Mouse (Mus musculus) retina, embryonic 14.5 days (tissue): ENCODE measurements around the gene Pld4.

Experiments
- DNase-seq: peaks from one replicate; pipeline ENCODE4 v3.0.0-alpha.2; 2015; ENCODE audit warnings: low spot score

Gene Pld4

DNA sequence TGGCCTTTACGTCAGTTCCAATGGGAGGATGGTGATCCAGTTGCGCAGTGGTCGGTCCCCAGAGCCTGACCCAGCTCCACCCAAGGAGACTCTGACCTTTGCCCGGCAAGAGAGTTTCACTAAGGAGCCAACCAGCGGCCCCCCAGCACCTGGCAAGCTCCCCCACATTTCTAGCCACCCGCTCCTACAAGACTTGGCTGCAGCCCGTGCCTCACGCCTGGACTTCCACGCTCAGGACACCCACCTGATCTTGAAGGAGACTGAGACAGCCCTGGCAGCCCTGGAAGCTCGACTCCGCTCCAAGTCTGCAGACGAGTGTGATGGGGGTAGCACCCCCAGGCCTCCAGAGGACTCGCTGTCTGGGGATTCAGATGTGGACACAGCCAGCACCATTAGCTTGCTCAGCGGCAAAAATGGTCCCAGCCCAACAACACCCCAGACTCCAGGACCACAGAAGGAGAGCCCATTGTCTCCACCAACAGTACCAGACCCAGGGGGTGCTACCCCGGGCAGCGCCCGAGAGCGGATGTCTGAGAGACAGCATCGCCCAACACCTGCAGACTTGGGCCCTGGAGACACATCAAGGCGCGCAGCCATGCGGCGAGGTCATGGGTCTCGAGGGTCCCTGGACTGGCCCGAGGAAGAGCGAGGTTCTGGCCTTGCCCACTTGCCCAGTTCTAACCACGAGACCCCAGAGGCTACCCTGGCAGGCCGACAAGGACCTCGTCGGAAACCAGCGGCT, 22.0 kb upstream of the Pld4 start:
- no peak for DNase-seq

DNA sequence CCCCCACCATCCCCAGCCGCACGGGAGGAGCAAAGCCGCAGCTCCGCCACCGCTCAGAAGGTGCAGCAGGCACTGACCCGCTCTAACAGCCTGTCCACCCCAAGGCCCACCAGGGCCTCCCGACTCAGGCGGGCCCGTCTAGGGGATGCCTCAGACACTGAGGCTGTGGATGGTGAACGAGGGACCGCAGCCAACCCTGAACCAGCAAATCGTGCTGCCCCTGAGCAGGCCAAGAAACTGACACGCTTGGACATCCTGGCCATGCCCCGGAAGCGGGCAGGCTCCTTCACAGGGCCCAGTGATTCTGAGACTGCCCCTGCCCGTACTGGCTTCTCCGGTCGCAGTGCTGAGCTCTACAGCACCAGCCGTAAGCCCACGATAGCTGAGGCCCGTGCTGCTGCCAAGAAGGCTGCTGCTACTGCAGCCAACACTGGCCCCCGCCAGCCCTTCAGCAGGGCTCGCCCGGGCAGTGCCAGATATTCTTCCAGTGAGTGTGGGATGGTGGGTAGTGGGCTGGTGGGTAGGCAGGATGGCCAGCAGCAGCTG, 21.4 kb upstream of the Pld4 start:
- DNase-seq = no peak

GRCm38 (mm10) chr12:112742768-112743167, 17.7 kb upstream of the Pld4 start:
- DNase-seq = no peak

DNA sequence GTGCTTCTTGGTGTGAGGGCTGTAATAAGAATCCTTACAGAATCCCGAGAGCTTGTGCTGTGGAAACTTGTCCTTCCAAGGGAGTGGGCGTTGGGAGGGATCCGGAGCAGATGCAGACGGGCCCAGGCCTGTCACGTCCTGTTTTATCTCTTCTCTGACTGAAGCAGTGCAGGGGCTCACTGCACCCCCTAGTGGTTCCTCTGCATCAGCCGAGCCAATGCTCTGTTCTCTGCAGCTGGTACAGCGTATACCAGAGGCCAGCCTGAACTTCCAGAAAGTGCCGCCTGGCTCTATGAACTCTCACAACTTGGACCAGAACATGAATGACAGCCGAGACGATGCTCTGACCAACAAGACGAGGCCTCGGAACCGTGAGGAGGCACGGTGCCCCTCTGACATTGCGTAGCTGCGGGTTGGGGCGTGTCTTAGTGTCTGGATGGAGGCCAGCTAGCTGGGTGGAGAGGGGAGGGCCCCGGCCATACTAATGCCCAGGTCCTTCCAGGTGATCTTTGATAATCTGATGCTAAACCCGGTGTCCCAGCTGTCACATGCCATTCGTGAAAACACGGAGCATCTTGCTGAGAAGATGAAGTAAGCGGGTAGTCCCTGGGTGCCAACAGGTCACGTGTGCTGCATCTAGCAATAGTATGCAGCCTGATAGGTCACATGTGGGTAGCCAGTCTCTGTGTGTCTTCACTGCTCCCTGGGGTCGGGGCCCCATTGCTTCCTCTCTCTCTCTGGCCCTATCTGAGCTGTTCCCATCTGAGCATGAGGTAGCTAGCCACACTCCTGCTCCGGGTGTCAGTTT, 17.1 kb upstream of the Pld4 start:
- peak; percentile 90 for DNase-seq

- no peak for DNase-seq
These were observed 16.2 kb upstream of the Pld4 start for GRCm38 (mm10) chr12:112744211-112744610.

DNA sequence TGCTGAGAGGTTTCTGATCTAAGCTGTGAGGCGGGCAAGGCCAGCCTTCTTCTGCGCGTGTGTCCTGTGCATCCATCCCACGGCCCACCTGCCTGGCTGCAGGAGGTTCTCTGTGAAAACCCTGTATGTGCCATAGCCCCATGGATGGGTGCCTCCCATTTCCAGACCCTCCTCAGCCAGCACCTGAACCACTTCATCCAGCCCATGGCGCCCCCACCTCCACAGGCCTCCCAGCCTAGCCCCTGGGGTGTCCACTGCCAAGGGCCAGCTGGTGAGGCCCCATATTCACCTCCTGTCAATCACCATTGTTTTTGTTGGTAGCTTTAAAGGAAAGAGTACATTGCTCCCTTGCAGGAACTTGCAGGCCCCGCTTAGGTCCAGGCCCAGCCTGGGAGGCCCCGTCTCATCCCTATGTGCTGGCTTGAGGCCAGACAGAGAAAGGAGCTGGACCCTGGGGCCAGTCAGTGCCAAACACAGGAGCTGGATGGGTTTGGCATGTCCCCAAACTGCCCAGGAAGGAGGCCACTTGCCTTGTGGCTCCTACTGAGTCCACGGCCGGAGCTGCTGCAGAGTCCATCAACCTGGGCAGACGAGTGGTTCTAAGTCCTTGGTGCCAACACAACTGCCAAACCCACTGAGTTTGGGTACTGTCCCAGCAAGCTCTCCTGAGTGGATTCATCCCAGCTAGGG, 15.4 kb upstream of the Pld4 start:
- DNase-seq = no peak

GRCm38 (mm10) chr12:112745716-112746115, 14.7 kb upstream of the Pld4 start:
- no peak for DNase-seq

- no peak for DNase-seq
These were observed 14.0 kb upstream of the Pld4 start for GRCm38 (mm10) chr12:112746461-112746807.

DNA sequence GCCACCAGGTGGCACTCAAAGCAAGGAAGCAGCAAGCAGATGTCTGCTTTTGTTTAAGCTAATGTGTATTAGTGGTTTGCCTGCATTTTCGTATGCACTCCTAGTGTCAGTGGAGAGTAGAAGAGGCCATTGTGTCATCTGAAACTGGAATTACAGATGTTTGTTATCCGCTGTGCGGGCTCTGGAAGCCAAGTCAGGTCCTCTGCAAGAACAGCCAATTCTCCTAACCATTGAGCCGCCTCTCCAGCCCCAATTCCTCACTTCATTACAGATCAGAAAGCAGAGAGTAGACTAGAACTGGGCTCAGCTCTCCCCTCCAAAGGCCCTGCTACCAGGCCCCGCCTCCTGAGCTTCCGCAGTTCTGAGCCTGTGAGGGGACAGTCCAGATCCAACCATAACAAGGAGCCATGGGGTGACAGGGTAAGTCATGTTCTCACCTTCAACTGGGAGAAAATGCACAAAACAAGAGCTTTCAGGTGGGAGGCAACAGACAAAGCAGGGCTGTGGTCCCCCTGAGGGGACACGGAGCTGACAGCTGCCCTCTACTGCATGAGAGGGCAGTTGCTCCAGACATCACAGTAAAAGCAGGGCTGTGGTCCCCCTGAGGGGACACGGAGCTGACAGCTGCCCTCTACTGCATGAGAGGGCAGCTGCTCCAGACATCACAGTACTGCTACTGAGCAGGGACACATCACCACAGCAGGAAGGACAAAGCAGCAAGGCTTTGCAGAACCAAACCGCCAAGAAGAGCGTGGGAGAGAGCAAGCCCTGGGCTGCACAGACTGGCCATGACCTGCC, 13.4 kb upstream of the Pld4 start:
- DNase-seq = peak; percentile 86

- no peak for DNase-seq
These were observed 12.9 kb upstream of the Pld4 start for GRCm38 (mm10) chr12:112747606-112747970.

GRCm38 (mm10) chr12:112750976-112751375, 9.5 kb upstream of the Pld4 start:
- DNase-seq = no peak

GRCm38 (mm10) chr12:112752399-112752798, 8.1 kb upstream of the Pld4 start:
- no peak for DNase-seq

DNA sequence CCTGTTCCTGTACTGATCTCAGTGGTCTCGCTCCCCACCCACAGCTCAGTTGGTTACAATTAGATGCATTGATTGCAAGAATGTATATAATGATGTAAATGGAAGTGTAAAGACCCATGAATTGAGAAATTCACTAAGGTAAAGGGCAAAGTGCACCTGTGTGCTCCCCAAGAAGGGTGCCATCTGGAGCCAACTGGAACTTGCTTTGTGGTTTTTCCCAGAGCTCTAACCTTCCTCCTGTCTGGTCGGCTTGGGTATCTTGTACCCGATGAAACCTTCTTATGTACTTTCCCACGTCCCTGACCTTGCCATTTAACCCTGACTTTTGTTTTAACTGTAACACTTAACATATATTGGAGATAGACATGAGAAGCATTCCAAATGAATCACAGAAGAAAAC, 4.6 kb upstream of the Pld4 start:
- DNase-seq = no peak

GRCm38 (mm10) chr12:112757896-112758295, 2.6 kb upstream of the Pld4 start:
- no peak for DNase-seq

DNA sequence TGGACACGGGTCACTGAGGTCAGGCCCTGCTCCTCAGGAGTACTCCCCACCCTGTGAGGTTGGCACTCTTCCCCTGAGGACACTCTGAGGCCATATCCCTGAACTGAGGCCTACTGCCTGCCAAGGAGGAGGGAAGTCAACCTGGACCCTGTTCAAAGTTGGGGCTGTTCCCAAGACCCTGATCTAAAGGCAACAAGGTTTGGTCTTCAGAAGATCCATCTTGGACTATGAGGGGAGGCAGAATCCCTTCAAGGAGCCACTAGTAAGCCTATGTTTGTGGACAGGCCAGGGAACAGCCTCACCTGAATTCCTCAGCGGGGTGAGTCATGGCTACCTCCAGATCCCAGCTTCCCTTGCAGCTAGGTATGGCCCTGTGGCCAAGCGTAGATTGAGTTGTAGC, 984 bp upstream of the Pld4 start:
- no peak for DNase-seq

GRCm38 (mm10) chr12:112761411-112761810, 956 bp downstream of the Pld4 start:
- DNase-seq = no peak

DNA sequence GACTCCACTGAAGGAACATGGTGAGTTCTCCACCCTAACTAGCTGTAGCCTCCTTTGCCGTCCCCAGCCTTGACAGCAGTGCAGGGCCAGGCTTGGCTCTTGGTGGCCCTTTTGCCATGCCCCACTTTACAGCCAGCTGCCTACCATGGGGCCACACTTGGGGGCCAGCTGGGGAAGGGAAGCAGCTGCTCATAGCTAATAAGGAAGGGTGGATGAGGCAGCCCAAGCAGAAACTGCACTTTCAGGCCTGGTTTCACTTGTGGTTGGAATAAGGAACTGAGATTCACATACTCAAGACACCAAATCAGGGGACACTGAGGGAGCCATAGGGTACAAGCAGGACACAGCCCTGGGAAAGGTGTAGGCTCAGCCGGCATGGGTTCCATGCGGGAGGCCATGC, 1.6 kb downstream of the Pld4 start:
- DNase-seq = no peak

- DNase-seq = no peak
These were observed 2.7 kb downstream of the Pld4 start for GRCm38 (mm10) chr12:112763176-112763575.

GRCm38 (mm10) chr12:112764141-112764540, 3.7 kb downstream of the Pld4 start:
- DNase-seq = no peak

- no peak for DNase-seq
These were observed 4.5 kb downstream of the Pld4 start for GRCm38 (mm10) chr12:112764991-112765390.

DNA sequence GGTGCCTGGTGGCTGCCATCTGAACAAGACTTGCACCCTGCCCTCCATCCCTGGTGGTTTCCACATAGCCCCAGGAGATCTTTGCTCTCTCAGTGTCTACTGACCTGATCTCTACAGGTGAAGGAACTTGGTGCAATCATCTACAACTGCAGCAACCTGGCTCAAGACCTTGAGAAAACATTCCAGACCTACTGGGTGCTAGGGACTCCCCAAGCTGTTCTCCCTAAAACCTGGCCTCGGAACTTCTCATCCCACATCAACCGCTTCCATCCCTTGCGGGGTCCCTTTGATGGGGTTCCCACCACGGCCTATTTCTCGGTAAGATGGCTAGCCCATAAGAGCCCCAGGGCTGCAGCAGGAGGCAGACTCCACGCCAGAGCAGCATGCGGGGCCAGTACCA, 6.1 kb downstream of the Pld4 start:
- no peak for DNase-seq
